Comparison of ENCODE assay signal across 9 mouse cellular contexts in the genomic region with DNA sequence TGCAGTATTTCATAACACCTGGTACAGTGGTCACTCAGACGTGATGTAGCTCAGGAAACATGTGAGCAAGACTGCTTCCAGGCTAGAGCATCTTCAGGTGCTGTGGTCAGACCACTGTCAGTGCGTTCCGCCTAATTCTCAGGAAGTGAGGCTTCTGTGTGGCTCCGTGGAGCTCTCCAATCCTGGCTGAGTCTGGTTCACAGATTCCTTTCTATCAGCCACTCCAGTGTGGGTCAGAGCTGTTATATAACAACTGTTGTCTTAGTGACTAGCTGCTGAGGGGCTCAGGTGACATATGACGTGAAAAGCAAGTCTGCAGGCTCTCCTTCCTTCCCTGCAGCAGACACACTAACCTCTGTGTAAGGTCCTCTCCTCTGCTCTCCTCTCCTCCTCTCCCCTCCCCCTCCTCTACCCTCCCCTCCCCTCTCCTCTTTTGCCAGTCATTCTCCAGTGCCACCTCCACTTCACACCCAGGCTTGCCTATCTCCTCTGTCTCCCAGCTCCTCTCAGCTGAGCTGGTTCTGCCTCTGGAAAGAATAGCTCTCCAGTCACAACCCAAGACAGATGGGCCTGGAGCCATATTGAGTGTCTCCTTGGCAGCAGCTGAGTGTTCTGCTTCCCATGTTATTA. TPM values are rescaled to one million over a fixed set of nuclear protein-coding genes. Genes with fewer than 3 reads are reported as not detected.
DNase-seq lines count a peak whose midpoint lies in the region; ATAC-seq lines count a peak whose summit lies in the region.
"Had no signal": no experiment of that assay in that cellular context is flagged by ENCODE, and none has a peak within 500 bp of the region (broad histone marks: within the 10 kb centered on the region; RNA-seq: fewer than 3 reads in every experiment).

No protein-coding gene starts in this region.

- H3K4me2 ChIP-seq in forebrain, embryonic 12.5 days = no peak overlapping the region

- WGBS in forebrain, embryonic 12.5 days = 61% methylated on average over 5 of the region's 5 CpGs

- intact Hi-C loops in left cerebral cortex, postnatal 14 days (cut with DNase I) = no loop called here

- no peak overlapping the region for H3K27ac ChIP-seq in forebrain, embryonic 12.5 days
- H3K27ac ChIP-seq: macrophage had no signal

- H3K27me3 ChIP-seq in forebrain, embryonic 12.5 days = no peaks in the 10 kb centered on the region

- ATAC-seq in forebrain, embryonic 12.5 days (ENCODE audit: low FRiP score) = no peak

- peaks cover 13% of the 10 kb centered on the region for H3K4me1 ChIP-seq in forebrain, embryonic 12.5 days

- H3K36me3 ChIP-seq in forebrain, embryonic 12.5 days (replicated peaks) = no peaks in the 10 kb centered on the region

- peak; percentile 51 to 74 for DNase-seq in frontal cortex, postnatal 36 days (ENCODE audit: low spot score in 2 of 2)
- no peak for DNase-seq in frontal cortex, postnatal 14 days (ENCODE audit: low spot score in 2 of 2)
- DNase-seq in 416B (ENCODE audit: low read depth) = peak; percentile 33
- DNase-seq in brain, adult 2 months (ENCODE audit: low read depth, low spot score) = peak; percentile 87
- peak; percentile 58 to 77 for DNase-seq in left cerebral cortex, postnatal 14 days (ENCODE audit: low spot score in 2 of 2)
- DNase-seq in adrenal gland, adult 18-20 months (ENCODE audit: low spot score in 2 of 2) = no peak
- no peak for DNase-seq in adrenal gland, adult 2 months

- H3K9me3 ChIP-seq in forebrain, embryonic 12.5 days = no peaks in the 10 kb centered on the region

- H3K4me3 ChIP-seq in forebrain, embryonic 12.5 days (replicated peaks) = no peak overlapping the region

- no peak overlapping the region for H3K9ac ChIP-seq in forebrain, embryonic 12.5 days

RNA-seq across cellular contexts. Expression of a gene that starts 23.5 kb away (rescaled TPM):
- 10 to 100 TPM; 80.5 to 87.0 TPM for total RNA-seq in left cerebral cortex, postnatal 14 days (2021)
- 10 to 100 TPM; 26.3 to 27.3 TPM for total RNA-seq in adrenal gland, adult 18-20 months (2021)
- 10 to 100 TPM; 24.9 to 38.2 TPM for total RNA-seq in adrenal gland, adult 2 months (2021)
- 31.2 and 32.7 TPM in 2 replicates for polyA plus RNA-seq in adrenal gland, adult 2 months (2012; rRNA removed)
- 30.2 and 41.6 TPM in 2 replicates for polyA plus RNA-seq in forebrain, embryonic 12.5 days (2016; fragmentation: Nextera tagmentation; extraction: Ambion mirVana)

Comparison
In these comparisons a context has a peak if more than half of its experiments do, and no peak if none do; other contexts are left out.
1. DNase-seq: peak in frontal cortex, postnatal 36 days (2 of 2), 416B (single experiment), brain, adult 2 months (single experiment) and left cerebral cortex, postnatal 14 days (2 of 2); none in frontal cortex, postnatal 14 days (0 of 2), adrenal gland, adult 18-20 months (0 of 2) and adrenal gland, adult 2 months (single experiment).